Mouse (Mus musculus): ENCODE measurements at regions not wholly inside any gene's neighbourhood (a gene's known extent, or its start where the extent isn't known, plus 50 kb on each side); places are given as distances from the start of the nearest gene placed in this dataset.

DNA sequence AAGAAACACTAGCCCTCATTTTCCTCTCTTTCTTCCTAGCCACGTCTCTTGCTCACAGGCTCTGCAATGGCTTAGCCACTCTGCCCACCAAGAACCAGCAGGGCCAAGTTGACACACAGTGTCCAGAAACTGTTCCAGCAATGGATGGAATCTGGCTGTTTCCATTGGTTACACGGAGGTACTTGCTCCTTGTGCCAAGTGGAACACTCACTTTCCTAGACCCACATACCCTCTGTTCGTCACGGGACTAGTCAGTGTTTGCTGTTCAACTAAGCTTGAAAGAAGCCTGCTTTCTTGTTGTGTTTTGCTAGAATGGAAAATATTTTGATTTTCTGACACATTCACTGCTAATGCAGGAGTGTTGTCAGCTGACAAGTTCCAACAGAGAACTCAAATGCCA, 575.7 kb upstream of the Gulo start:
- H3K27me3 ChIP-seq (ENCODE audit: insufficient read depth, low read length) = peaks cover 2% of the 10 kb centered on the region; the same call in 1 of the 2 replicates
- H3K4me1 ChIP-seq (replicated peaks; ENCODE audit: low read depth, low read length) = no peaks in the 10 kb centered on the region
- no peak for TF ChIP-seq NANOG (IDR thresholded peaks at IDR 0.05; ENCODE audit: borderline replicate concordance, low read length)
- no peak for TF ChIP-seq CTCF (conservative IDR thresholded peaks at IDR 0.05; ENCODE audit: low read length)
- no peak for TF ChIP-seq POU5F1 (IDR thresholded peaks at IDR 0.05; ENCODE audit: borderline replicate concordance, low read length)
- no peak overlapping the region for H3K4me3 ChIP-seq (replicated peaks; ENCODE audit: low read length)
- no peaks in the 10 kb centered on the region for H3K36me3 ChIP-seq (ENCODE audit: insufficient read depth, low read length)
- H3K9me3 ChIP-seq (ENCODE audit: low read length) = peaks cover 10% of the 10 kb centered on the region; the same call in 1 of the 2 replicates

DNA sequence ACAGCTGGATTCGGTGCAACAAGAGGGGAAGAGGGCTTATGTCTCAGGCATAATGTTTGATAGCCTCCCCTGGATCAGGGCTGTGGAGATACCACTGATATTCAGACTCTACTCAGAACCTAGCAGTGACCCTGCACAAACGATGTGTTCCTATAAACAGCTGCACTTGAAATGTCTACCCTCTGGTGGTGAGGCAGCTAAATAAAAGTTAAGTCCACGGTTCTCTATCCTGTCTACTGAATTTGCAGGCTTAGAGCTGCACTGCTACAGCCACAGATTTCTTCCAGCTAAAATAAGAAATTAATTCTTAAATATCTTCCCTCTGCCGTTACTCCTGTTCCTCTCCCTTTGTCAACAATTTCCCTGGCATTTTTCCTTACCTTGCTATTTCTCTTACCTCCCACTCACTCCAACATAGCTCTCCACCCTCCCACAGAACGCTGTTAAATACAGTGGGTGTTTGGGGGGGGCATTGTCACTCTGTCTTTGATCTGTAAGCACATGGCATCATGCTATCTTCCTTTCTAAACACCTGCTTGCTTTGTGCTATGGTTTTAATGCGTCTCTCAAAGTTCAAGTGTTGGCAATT, 571.0 kb upstream of the Gulo start:
- TF ChIP-seq NANOG (IDR thresholded peaks at IDR 0.05; ENCODE audit: borderline replicate concordance, low read length) (no peak), CTCF (conservative IDR thresholded peaks at IDR 0.05; ENCODE audit: low read length) (no peak), POU5F1 (IDR thresholded peaks at IDR 0.05; ENCODE audit: borderline replicate concordance, low read length) (no peak)
- H3K4me1 ChIP-seq (replicated peaks; ENCODE audit: low read depth, low read length) = no peaks in the 10 kb centered on the region
- no peaks in the 10 kb centered on the region for H3K27me3 ChIP-seq (ENCODE audit: insufficient read depth, low read length)

DNA sequence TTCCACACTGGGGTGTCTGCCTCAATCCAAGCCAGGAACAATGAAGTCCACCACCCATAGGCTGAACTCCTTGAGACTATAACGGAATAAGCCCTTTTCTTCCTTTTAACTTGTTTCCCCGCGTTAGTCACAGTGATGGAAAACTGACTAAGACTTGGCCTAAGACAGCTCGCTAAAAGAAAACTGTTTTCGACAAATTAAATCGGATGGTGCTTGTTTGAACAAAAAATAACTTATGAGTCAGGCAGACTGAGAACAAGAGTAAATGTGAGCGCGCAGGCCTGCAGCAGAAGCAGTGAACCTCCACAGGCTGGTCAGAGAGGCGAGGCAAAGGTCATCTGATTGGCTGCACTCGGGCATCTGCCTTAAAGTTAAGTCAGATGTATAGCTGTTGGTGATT, 557.6 kb upstream of the Gulo start:
- no peak overlapping the region for H3K4me3 ChIP-seq (replicated peaks; ENCODE audit: low read length)
- TF ChIP-seq NANOG (IDR thresholded peaks at IDR 0.05; ENCODE audit: borderline replicate concordance, low read length) = no peak
- TF ChIP-seq CTCF (conservative IDR thresholded peaks at IDR 0.05; ENCODE audit: low read length) = no peak
- no peak for TF ChIP-seq POU5F1 (IDR thresholded peaks at IDR 0.05; ENCODE audit: borderline replicate concordance, low read length)
- no peaks in the 10 kb centered on the region for H3K27me3 ChIP-seq (ENCODE audit: insufficient read depth, low read length)
- no peaks in the 10 kb centered on the region for H3K36me3 ChIP-seq (ENCODE audit: insufficient read depth, low read length)
- no peaks in the 10 kb centered on the region for H3K9me3 ChIP-seq (ENCODE audit: low read length)
- no peaks in the 10 kb centered on the region for H3K4me1 ChIP-seq (replicated peaks; ENCODE audit: low read depth, low read length)

More for the DNA sequence above, 571.0 kb upstream of the Gulo start:
- Histone ChIP-seq H3K36me3 (ENCODE audit: insufficient read depth, low read length) (no peaks in the 10 kb centered on the region), H3K9me3 (ENCODE audit: low read length) (peaks cover 11% of the 10 kb centered on the region), H3K4me3 (replicated peaks; ENCODE audit: low read length) (no peak overlapping the region)

DNA sequence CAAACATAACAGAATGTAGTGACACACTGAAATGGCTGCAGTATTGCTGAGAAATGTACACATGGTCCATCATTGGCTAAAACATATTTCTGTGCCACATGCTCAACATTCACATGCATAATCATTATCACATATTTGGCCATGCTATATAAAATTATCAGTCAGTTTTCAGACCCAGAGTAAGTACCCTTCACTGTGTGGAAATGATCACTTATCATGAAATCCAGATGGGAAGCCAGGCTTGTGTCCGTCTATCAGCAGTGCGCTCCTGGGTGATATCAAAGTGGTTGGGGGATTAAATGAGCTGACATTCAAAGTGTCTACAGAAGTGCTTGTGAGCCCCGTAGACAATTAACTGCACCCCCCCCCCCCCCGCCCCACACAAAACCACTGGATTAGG, 553.7 kb upstream of the Gulo start:
- H3K9me3 ChIP-seq (ENCODE audit: low read length) = no peaks in the 10 kb centered on the region
- H3K36me3 ChIP-seq (ENCODE audit: insufficient read depth, low read length) = no peaks in the 10 kb centered on the region
- H3K4me3 ChIP-seq (replicated peaks; ENCODE audit: low read length) = no peak overlapping the region
- no peak for TF ChIP-seq NANOG (IDR thresholded peaks at IDR 0.05; ENCODE audit: borderline replicate concordance, low read length)
- no peaks in the 10 kb centered on the region for H3K27me3 ChIP-seq (ENCODE audit: insufficient read depth, low read length)
- no peaks in the 10 kb centered on the region for H3K4me1 ChIP-seq (replicated peaks; ENCODE audit: low read depth, low read length)

DNA sequence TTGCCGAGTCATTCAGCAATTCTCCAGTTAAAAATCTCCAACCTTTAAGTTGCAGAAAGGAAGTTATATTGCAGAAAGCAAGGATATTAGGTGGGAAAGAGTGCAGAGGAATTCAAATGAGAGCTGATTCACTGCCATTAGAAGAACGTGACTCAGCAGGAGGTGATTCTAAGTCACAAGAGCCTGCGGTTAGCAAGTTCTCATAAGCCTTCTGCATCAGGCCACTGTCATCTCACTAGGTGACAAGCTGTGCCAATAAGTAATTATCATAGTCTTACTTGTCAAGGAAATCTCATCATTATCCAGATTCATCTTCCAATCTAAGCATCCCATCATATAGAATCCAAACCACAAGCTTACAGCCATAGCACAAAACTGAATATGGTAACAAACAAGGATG, 552.7 kb upstream of the Gulo start:
- no peaks in the 10 kb centered on the region for H3K9me3 ChIP-seq (ENCODE audit: low read length)
- no peaks in the 10 kb centered on the region for H3K27me3 ChIP-seq (ENCODE audit: insufficient read depth, low read length)
- TF ChIP-seq POU5F1 (IDR thresholded peaks at IDR 0.05; ENCODE audit: borderline replicate concordance, low read length) = no peak
- TF ChIP-seq NANOG (IDR thresholded peaks at IDR 0.05; ENCODE audit: borderline replicate concordance, low read length) = no peak
- no peak for TF ChIP-seq CTCF (conservative IDR thresholded peaks at IDR 0.05; ENCODE audit: low read length)
- H3K36me3 ChIP-seq (ENCODE audit: insufficient read depth, low read length) = no peaks in the 10 kb centered on the region
- no peaks in the 10 kb centered on the region for H3K4me1 ChIP-seq (replicated peaks; ENCODE audit: low read depth, low read length)
- no peak overlapping the region for H3K4me3 ChIP-seq (replicated peaks; ENCODE audit: low read length)

DNA sequence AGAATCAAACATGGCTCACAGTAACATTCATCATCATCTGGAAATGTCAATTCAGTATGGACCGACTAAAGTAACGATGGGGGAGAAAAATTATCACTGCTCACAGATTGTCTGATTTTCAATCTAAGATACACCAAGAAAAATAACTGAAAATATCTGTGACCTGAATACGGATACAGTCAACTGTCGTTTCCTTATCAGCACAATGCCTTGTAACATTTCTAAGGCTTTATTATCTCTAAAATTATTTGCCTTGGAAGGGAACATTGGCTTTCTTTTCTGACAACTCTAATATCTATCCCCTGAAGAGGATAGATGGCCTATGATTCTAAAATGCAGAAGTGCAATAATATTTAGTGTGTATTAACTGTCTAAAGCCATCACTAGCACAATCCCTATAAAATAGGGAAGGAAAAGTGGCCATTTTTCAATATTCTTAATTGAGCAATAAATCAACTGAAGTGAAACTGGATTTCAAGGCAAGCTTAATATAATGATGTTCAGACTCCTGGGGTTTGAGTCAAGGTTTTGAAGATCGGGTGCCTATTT, 552.1 kb upstream of the Gulo start:
- Histone ChIP-seq H3K9me3 (ENCODE audit: low read length) (no peaks in the 10 kb centered on the region), H3K27me3 (ENCODE audit: insufficient read depth, low read length) (no peaks in the 10 kb centered on the region), H3K4me3 (replicated peaks; ENCODE audit: low read length) (no peak overlapping the region), H3K4me1 (replicated peaks; ENCODE audit: low read depth, low read length) (no peaks in the 10 kb centered on the region), H3K36me3 (ENCODE audit: insufficient read depth, low read length) (no peaks in the 10 kb centered on the region)
- TF ChIP-seq CTCF (conservative IDR thresholded peaks at IDR 0.05; ENCODE audit: low read length) = no peak
- no peak for TF ChIP-seq POU5F1 (IDR thresholded peaks at IDR 0.05; ENCODE audit: borderline replicate concordance, low read length)
- TF ChIP-seq NANOG (IDR thresholded peaks at IDR 0.05; ENCODE audit: borderline replicate concordance, low read length) = no peak

DNA sequence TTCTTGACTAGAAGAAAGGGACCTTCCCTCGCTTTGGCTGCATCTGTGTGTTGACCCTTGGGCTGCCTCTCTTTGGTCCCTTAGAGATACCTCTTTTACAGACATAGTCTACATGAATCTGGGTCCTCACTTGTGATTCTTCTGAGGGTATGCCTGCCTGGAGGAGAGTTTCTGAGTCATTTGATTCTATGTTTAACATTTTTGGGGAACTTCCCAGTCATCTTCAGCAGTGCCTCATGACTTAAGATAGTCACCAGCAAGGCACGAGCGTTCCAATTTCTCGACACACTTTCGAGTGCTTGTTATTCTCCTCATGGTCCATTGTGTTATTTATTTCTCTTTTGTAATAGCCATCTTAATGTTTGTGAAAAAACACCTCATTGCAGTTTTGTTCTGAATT, 549.4 kb upstream of the Gulo start:
- TF ChIP-seq POU5F1 (IDR thresholded peaks at IDR 0.05; ENCODE audit: borderline replicate concordance, low read length) = no peak
- TF ChIP-seq CTCF (conservative IDR thresholded peaks at IDR 0.05; ENCODE audit: low read length) = no peak
- TF ChIP-seq NANOG (IDR thresholded peaks at IDR 0.05; ENCODE audit: borderline replicate concordance, low read length) = no peak
- no peak overlapping the region for H3K4me3 ChIP-seq (replicated peaks; ENCODE audit: low read length)
- no peaks in the 10 kb centered on the region for H3K9me3 ChIP-seq (ENCODE audit: low read length)
- no peaks in the 10 kb centered on the region for H3K27me3 ChIP-seq (ENCODE audit: insufficient read depth, low read length)
- H3K4me1 ChIP-seq (replicated peaks; ENCODE audit: low read depth, low read length) = no peaks in the 10 kb centered on the region
- no peaks in the 10 kb centered on the region for H3K36me3 ChIP-seq (ENCODE audit: insufficient read depth, low read length)

DNA sequence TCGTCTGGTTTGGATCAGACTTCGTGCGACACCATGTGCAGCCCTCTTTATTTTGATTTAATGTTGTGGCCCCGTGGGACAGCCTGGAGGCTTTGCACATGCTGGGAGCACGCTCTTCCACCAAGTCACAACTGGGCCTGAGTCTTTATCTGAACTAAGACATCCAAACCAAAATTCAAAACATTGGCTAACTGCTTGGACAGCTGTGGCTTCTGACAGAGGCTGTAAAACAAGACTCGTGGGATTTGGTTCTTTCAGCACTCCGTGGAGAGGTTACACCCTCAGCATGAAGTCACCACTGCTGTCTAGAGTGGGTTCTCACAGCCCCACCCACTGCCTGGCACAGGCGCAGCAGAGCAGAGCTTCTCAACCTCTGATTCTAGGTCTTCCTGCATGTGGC, 548.6 kb upstream of the Gulo start:
- TF ChIP-seq CTCF (conservative IDR thresholded peaks at IDR 0.05; ENCODE audit: low read length) (no peak), POU5F1 (IDR thresholded peaks at IDR 0.05; ENCODE audit: borderline replicate concordance, low read length) (no peak), NANOG (IDR thresholded peaks at IDR 0.05; ENCODE audit: borderline replicate concordance, low read length) (no peak)
- Histone ChIP-seq H3K27me3 (ENCODE audit: insufficient read depth, low read length) (no peaks in the 10 kb centered on the region), H3K4me1 (replicated peaks; ENCODE audit: low read depth, low read length) (no peaks in the 10 kb centered on the region), H3K9me3 (ENCODE audit: low read length) (no peaks in the 10 kb centered on the region), H3K36me3 (ENCODE audit: insufficient read depth, low read length) (no peaks in the 10 kb centered on the region), H3K4me3 (replicated peaks; ENCODE audit: low read length) (no peak overlapping the region)

DNA sequence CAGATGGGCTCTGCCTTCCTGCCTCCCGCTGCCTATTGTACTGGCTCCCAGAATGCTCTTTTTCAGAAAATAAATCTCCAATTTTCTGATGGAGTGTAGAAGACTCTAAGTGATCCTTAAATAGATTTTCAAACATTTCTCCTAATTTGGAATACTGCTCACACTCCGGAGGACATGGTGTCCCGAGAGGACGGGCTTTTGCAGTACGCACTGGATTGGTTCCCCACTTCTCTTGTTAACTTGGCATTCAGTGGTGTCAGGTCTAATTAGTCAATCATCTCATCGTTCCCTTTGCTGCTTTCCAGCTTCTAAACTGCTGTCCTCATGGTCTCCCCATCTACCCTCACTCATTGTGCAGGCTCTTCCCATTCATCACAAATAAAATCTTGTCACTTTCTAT, 529.5 kb upstream of the Gulo start:
- H3K27me3 ChIP-seq (ENCODE audit: insufficient read depth, low read length) = no peaks in the 10 kb centered on the region
- H3K36me3 ChIP-seq (ENCODE audit: insufficient read depth, low read length) = no peaks in the 10 kb centered on the region
- no peak for TF ChIP-seq CTCF (conservative IDR thresholded peaks at IDR 0.05; ENCODE audit: low read length)
- no peaks in the 10 kb centered on the region for H3K9me3 ChIP-seq (ENCODE audit: low read length)
- no peak overlapping the region for H3K4me3 ChIP-seq (replicated peaks; ENCODE audit: low read length)
- H3K4me1 ChIP-seq (replicated peaks; ENCODE audit: low read depth, low read length) = no peaks in the 10 kb centered on the region

All from E14TG2a.4 (cell line).